Mouse (Mus musculus) activated CD4-positive, CD25-positive, alpha-beta regulatory T cell, adult 4 months (primary cell): Measurements from ENCODE around the gene Rnf216. TPM values are rescaled to one million over a fixed set of nuclear protein-coding genes. Genes with fewer than 3 reads are reported as not detected.
"Not testable (repeated sequence)": the region's sequence is repeated elsewhere in the genome, so short reads cannot be mapped to it uniquely, and the experiment has no call there.

Experiments used
- ATAC-seq: one replicate; pipeline ENCODE4 v1.8.0; 2017
- polyA plus RNA-seq, 2 experiments: library from polyadenylated mRNA; unstranded; fragments of 100-300 nt; shearing (Covaris generic); gene quantifications; one replicate each; pipeline ENCODE4 v1.2.1; 2017

Gene Rnf216
- 10 to 100 TPM; 28.7 to 30.4 TPM for polyA plus RNA-seq

DNA sequence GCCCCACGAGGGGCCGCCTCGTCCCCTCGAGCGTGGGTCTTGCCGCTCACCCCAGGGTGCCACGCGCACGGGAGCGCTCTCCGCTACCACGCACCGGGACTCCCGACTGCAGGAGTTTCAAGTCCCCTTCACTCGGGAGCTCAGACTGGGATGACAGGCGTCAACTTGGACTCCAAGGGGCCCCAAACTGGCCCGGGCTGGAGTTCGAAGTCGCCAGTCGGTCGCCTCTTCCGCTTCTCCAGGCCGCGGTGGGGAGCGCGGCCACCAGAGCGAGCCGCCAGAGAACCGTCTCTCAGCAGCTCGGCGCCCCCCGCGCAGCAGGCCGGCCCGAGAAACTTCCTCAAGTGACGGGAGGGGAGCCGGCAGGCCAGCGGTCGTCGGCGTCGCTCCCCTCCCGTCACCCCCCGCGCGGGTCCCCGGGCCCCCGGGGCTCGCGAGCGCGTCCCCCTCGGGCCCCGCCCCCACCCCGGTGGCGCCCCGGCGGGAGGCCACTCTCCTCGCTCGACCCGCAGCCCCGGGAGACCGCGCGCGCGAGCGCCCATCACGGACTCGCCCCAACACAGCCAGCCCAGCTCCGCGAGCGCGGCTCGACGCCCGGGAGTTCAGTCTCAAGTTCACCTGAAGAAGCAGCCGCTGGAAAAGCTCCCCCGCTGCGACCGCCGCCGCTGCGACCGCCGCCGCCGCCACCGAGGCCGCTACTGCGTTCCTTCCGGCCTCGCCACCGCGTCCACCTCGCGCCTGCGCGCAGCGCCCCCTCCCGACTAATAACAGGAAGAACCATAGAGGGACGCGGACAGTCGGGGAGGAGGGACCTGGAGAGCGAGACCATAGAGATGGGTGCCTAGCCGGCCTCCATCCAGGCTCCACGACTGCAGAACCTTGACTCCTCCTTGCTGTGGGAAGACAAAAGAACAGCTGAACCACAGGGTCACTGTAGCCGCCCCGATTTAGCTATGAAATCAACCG is at the start of gene Rnf216:
Rnf216 (minus strand) TSS at position 714 of the 966 bp plus-strand sequence.
- peak; percentile 99 for ATAC-seq

DNA sequence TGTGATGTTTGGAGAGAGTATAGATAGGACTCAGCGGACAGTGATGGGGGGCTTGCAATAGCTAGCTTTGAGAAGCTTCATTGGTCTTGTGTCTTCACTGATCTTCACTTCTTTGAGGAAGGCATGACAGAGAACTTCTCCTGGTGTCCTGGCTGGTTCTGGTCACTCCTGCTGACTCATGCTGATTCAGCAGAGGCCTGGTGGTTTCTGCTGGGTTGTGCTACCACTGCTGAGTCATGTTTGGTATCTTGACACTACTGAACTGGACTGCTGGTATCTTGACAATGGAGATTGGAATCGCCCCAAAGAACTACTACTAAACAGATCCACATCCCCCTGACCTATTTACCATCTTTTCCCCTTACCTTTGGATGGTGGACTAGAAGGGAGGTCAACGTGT is 42.7 kb upstream of the Rnf216 start:
- ATAC-seq = no peak

DNA sequence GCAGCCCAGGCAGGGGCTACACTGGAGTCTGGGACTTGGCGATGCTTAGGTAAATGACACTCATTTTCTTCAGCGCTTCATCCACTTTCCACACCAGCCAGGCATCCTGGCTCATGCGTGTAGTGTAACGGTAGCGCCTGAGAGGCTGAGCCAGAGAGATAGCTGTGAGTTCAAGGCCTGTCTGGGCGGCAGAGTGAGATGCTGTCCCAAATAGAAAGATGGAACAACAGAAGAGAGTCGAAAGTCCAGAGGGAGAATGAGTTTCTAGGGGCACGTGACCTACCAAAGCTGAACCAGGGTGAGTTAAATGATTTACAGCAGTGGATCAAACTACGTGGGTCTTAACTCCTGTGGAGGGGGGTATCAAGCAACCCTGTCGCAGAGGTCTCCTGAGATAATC is 41.0 kb upstream of the Rnf216 start:
- no peak for ATAC-seq

DNA sequence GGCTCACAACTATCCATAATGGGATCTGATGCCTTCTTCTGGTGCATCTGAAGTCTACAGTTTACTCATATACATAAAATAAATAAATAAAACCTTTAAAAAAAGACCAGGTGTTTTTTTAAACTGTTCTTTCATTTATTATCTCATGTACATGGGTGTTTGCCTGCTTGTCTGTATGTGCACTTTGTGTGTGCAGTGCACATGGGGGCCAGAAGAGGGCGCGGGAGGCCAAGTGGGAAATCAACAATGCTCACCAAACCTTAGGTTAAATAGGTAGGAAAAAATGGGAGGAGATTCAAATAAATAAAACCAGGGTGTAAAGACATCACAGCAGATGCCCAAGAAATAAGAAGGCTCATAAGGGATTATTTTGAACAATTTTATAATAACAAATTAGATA is 37.2 kb upstream of the Rnf216 start:
- no peak for ATAC-seq

DNA sequence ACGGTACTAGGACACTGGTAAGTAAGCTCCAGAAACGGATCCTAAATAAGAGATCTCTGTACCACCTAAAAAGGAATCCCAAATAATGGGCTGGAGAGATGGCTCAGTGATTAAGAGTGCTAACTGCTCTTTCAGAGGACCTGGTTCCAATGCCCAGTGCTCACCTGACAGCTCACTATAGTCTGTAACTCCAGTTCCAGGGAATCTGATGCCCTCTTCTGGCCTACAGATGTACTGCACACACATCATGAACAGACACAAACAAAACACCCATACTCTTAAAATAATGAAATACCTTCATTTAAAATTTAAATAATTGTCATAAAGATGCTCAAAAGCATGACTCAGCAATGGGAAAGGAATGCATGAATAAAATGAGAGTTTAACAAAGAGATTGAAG is 36.7 kb upstream of the Rnf216 start:
- ATAC-seq = no peak

DNA sequence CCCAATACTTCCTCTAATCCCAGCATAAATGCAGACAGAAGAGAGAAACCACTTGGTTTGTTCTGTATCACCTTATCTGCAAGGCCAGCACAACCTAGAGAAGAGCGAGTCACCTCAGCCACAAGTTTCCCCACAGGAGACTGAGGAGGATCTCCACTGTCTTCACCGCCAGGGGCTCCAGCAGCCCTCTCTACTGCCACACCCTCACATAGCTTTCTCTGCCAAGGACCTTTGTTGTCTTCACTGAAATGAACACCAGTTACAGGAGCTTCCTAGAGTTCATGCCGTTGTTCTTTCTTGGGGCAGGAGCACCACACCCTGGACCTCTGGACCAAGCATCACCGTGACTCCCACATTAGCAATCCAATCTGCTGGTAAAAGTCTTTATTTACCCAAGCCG is 35.9 kb upstream of the Rnf216 start:
- ATAC-seq = no peak

DNA sequence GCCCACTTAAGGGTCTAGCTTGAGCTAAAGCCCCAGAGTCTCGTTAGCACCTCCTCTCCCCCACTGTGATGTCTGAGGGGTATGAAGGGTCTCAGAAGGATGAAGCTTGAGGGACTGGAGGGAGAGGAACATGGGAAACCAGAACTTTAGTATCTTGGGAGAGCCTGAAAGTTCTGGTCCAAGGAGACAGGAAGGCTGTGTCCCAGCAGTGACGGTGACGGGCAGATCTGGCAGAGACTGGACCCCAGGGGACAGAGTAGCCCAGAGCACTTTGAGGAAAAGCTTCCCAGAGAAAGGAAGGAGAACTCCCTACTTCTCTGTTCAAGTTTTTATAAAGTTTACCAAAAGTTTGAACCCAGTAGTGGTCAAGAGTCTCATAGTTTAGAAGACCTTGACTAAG is 34.7 kb upstream of the Rnf216 start, which contains the start of gene Olfr718-ps1:
Olfr718-ps1 (minus strand) TSS at position 101 of the 400 bp plus-strand sequence.
- ATAC-seq = no peak

DNA sequence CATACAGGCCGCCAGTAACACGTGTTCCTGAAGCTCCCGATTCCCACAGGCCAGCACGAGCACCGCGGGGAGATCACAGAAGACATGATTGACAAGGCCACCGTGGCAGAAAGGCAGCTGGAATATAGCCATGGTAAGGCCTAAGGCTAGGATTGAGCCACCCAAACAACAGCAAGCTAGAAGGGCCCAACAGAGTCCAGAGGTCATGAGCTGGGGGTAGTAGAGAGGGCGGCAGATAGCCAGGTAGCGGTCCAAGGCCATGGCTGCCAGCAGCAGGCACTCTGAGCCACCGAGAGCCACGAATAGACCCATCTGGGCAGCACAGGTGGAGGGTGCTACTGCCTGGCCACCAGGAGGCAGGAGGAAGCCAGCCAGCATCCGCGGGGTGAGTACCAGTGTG is 24.8 kb upstream of the Rnf216 start:
- no peak for ATAC-seq

DNA sequence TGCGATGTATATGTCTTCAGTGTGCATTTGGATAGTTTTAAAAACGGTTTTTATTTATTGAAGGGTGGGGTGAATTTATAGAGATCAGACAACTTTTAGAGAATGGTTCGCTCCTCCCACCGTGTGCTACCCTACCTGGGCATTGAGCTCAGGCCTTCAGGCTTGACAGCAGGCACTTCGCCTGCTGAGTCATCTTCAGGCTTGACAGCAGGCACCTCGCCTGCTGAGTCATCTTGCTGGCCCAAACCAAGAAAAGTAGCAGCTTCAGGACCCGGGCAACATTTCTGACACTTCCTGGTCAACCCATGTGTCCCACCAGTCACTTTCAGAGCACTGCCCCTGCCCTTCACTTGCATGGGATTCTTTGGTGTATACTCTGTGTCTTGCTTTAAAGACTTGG is 22.2 kb upstream of the Rnf216 start:
- no peak for ATAC-seq

DNA sequence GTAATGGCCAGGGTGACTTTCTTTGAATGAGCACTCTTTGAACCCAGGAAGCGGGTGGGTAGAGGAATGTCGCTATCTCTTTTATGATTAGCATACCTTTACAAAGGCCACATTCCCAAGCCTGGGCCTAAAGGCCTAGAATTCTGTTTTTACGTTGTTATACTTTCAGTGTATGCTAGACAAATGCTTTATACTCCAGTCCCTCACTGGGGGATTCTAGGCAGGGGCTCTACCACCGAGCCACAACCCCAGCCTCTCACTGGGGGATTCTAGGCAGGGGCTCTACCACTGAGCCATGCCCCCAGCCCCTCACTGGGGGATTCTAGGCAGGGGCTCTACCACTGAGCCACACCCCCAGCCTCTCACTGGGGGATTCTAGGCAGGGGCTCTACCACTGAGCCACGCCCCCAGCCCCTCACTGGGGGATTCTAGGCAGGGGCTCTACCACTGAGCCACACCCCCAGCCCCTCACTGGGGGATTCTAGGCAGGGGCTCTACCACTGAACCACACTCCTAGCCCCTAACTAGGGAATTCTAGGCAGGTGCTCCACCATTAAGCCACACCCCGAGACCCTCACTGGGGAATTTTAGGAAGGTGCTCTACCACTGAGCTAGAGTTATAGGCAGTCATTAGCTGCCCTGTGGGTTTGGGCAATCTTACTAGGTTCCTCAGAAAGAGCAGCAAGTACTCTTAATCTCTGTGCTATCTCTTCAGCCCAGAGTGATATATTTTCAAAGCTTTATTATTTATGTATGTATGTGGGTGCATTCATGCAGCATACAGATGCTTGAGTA is 21.6 kb upstream of the Rnf216 start:
- not testable (repeated sequence) for ATAC-seq

DNA sequence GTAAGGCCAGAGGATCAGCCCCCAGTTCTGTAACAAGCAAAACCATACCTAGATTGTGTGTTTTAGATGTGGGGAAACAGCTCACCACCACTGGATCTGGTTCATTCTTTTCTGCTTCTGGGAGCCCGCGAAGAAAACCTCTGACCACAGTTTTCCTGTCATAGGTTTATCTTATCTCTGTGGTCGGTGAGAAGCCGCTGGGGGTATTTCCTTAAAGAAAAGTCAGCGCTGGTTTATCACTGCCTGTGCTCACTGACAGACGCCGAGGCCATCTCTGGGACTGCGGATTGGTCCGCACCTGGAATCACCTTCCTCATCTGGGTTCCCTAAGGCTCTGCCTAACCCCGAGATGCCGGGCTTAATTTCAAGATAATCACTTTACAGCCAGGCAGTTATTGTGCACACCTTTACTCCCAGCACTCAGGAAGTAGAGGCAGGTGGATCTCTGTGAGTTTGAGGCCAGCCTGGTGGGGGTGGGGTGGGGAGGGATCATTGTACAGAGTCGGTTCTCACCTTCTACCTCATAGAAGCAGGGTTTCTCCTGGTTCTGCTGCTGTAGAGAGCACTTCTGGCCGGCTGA is 20.2 kb upstream of the Rnf216 start:
- peak; percentile 89 for ATAC-seq

DNA sequence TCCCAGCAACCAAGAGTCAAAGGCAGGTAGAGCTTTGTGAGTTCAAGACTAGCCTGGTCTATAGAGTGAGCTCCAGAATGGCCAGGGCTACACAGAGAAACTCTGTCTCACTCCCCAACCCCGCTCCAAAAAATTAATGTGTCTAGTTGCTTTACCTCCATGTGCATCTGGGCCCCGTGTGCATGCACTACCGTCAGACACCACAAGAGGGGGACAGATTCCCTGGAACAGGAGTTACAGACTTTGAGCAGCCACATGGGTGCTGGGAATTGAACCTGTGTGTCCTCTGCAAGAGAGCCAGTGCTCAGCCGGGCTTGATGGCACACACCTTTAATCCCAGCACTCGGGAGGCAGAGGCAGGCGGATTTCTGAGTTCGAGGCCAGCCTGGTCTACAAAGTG is 17.5 kb upstream of the Rnf216 start:
- no peak for ATAC-seq

DNA sequence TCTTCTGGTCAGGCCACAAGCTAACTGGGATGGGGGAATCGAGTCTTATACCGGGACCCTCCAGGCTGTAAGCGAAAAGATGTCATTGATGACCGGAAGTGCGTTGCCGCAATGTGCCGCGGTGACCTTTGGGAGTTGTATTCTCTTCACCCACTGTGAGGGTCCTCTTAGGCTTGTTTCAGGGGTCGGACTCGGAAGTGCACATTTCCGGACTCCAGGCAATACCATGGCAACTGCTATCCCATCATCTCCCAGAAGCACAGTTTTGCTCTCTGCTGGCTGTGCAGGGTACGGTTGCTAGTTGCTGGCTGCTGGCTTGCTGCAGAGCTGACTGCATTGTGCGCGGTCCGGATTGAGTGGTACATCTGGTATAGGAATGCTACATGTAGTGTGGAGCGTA is 16.3 kb upstream of the Rnf216 start:
- ATAC-seq = no peak

DNA sequence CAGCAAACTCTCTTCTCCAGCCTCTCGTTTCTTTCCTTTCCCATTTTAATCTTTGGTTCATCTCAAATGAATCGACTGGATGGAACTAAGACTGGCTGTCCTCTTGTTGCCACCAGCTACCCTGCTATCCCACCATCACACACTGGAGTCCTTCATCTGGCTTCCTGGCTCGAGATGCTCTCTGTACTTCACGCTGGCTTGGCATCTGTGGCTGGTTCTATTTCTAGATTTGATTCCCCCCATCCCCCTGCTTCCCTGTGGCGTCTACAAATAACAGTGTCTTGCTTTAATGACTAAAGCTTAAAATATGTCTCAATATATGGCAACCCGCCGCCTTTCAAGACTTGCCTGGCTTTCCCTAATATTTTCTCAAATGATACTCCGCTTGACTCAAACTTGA is 15.0 kb upstream of the Rnf216 start:
- no peak for ATAC-seq

DNA sequence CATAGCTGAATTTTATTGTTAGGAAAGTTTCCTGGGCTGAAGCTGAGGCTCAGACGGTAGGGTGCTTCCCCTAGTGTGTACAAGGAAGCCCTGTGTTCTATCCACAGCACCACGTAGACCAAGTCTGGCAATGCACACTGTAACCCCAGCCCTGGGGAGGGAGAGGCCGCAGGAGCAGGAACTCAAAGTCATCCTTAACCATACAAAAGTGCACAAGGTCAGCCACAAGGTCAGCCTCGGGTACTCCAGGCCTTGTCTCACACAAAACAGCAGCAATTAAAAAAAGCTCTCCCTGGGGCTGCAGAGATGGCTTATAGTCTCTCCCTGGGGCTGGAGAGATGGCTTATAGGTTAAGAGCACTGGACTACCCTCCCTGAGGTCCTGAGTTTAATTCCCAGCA is 14.1 kb upstream of the Rnf216 start:
- ATAC-seq = no peak

DNA sequence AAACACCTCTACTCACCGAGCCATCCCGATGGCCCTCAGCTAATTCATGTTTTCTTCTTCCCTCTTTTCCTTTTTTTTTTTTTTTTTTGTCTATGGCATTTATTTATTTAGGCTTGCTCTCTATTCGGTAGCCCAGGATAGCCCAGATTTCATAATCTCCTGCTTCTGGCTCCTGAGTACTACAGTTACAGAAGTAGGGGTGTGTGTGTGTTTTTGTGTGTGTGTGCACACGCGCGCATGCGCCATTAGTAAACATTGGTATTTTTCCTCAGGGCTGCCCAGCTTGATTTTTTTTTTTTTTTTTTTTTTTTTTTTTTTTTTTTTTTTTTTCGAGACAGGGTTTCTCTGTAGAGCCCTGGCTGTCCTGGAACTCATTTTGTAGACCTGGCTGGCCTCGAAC is 13.3 kb upstream of the Rnf216 start:
- no peak for ATAC-seq

DNA sequence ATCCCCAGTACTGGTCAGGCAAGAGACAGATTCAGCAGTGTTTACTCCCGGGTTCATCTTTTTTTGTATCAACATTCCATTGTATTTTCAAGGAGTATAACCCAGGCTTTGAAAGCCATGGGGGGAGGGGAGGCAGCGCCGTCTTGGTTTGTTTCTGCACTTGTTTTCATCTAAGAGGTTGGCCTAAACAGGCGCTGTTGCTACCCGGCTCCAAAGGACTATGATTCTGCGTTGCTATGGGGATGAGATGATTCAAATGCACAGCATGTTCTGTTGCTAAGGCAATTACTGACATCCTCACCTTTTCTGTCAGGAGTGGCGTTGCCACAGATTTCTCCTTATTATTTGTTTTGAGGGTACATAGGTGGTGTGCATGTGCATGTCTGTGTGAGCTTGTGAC is 12.8 kb upstream of the Rnf216 start:
- ATAC-seq = no peak

DNA sequence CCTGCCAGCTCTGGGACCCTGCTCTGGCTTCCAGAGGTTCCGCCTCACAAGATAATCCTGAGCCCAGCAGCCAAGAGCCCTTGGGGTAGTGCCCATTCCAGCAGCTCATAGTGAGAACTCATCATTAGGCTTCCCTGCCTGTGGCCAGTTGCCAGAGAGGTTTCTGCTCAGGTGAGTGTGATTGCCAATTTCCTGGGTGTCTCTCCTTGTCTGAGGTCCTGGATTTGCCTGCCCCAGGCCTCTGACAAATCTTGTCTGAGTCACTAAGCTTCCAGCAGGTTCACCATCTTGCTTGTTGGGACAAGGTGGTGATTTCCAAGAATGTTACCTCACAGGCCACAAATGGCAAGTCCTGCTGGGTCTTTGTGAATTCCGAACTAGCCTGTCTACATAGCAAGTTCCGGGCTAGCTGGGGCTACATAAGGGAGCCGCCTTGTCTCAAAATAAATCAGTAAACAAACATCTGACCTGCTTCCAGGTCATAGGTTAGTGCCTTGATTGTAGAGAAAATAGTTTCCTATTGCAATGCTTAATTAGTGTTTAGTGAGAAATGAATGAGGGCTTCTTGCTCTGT is 12.1 kb upstream of the Rnf216 start:
- no peak for ATAC-seq

DNA sequence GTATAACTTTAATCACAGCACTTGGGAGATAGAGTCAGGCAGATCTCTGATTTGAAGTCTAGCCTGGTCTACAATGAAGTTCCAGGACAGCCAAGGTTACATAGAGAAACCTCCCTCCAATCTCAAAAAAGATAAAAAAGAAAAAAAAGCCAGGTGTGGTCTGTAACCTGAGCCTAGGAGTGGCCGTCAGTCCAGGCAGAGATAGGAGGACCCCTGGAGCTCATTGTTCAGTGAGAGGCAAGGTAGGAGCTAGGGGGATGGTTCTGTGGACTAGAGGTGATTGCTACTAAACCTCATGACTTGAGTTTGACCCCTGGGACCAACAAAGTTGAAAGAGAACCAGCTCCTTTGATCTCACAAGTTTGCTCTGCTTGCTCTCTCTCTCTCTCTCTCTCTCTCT is 9.9 kb upstream of the Rnf216 start:
- ATAC-seq = no peak

DNA sequence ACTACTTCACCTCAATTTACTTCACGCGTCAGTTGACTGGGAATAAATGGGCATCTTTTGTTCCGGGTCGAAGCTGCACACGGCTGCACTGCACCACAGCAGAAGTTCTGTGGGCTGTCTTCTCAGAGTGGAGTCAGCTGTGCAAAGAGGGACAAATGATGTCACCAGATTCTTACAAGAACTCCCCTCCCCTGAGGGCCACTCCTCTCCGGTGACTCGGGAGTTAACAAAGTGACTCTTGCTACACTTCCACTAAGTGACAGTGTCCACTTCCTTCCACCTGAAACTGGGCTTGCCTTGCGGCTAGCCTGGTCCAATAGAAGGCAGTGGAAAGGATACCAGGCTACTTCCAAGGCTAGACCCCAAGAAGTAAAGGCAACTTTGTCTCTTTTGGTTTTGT is 9.3 kb upstream of the Rnf216 start:
- ATAC-seq = no peak

DNA sequence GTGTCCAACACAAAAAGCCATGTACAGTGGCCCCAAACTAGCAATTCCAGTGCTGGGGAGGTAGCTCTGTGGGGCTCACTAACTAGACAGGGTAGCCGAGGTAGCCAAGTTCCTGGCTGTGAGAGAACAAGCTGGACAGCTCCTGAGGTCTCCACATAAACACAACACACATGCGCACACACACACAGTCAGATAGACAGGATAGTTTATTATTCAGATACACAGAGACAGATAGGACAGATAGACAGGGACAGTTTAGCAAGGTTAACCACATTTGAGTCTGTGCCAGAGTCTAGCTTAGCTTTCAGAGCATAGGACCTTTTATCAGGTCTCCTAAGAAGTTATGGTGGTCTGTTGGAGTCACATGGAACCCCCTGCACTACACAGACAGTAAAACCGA is 6.0 kb downstream of the Rnf216 start:
- no peak for ATAC-seq

DNA sequence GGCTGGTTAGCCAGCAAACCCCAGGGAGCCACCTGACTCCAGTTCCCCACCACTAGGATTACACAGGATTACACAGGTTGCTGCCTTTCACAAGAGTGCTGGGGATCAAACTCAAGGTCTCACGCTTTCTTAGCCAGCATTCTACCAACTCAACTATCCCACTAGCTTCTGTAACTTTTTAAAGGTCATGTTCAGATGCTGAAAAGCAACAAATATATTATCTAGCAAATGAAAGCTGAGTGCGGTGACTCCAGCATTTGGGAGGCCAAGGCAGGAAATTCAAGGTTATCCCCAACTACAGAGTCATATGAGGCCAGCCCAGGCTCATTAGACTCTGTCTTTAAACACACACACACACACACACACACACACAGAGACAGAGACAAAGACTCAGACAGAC is 9.6 kb downstream of the Rnf216 start:
- no peak for ATAC-seq

DNA sequence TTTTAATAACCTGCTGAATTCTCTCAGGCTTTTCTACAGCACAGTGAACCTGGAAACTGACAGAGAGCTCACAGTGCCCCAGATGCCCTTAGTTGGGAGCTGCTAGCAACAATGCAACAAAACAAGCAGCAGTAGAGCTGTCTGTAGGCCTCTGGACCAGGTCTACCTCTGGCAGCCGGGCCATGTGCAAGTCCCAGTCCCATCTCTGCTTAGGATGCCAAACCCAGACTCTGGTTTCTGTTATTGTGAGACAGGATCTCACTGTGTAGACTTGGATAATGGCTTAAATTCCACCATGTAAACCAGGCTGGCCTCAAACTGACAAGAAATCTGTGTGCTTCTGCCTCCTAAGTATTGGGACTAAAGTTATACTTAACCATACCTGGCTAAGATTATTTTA is 11.2 kb downstream of the Rnf216 start:
- no peak for ATAC-seq
